Mouse (Mus musculus) small intestine, adult 2 months (tissue): ENCODE data around the gene Heatr5b. TPM values are rescaled to one million over a fixed set of nuclear protein-coding genes. Genes with fewer than 3 reads are reported as not detected.

Experiments
- H3K27ac ChIP-seq: fragments of 200-500 bp; 2 replicates; pipeline ENCODE4 v1.5.1; 2012; ENCODE audit warnings: low read depth, low read length, control low read depth, inconsistent platforms; ENCODE audit not compliant: insufficient read depth
- H3K27me3 ChIP-seq: fragments of 200-500 bp; 2 replicates; pipeline ENCODE4 v1.6.1; 2012; ENCODE audit warnings: mild to moderate bottlenecking, moderate library complexity, low read length, inconsistent platforms; ENCODE audit not compliant: control insufficient read depth, insufficient read depth
- H3K36me3 ChIP-seq: fragments of 200-500 bp; 2 replicates; pipeline ENCODE4 v1.6.1; 2012; ENCODE audit warnings: mild to moderate bottlenecking, low read length, control low read depth, inconsistent platforms; ENCODE audit not compliant: control insufficient read depth, insufficient read depth
- H3K4me1 ChIP-seq: fragments of 200-500 bp; 2 replicates; pipeline ENCODE4 v1.6.1; 2012; ENCODE audit warnings: low read length, inconsistent platforms, mixed read lengths; ENCODE audit not compliant: control insufficient read depth, insufficient read depth, insufficient read length
- H3K4me3 ChIP-seq: fragments of 200-500 bp; 2 replicates; pipeline ENCODE4 v1.5.1; 2012; ENCODE audit warnings: low read depth, mild to moderate bottlenecking, control low read depth, inconsistent platforms, low read length, moderate library complexity
- CTCF ChIP-seq: fragments of 200-500 bp; IDR thresholded peaks from 2 replicates; pipeline ENCODE4 v1.5.1; 2012; ENCODE audit warnings: low read depth, mild to moderate bottlenecking, control low read depth, inconsistent platforms, low read length, moderate library complexity, mixed read lengths; ENCODE audit not compliant: insufficient replicate concordance, insufficient read length; ENCODE audit errors: extremely low read depth
- POLR2A ChIP-seq: fragments of 200-500 bp; IDR thresholded peaks from 2 replicates; pipeline ENCODE4 v1.6.1; 2012; ENCODE audit warnings: low read depth, mild to moderate bottlenecking, control low read depth, inconsistent platforms, low read length, moderate library complexity
- WGBS: fragments of 180-500 bp; shearing (Covaris S2); methylation state at CpG from one replicate; pipeline ENCODE4 v1.1.7; 2018; 5-methylcytosine and 5-hydroxymethylcytosine counted together
- polyA plus RNA-seq: library from polyadenylated mRNA; depleted of rRNA; stranded (reverse); fragments of >200 nt; gene quantifications from 2 replicates; pipeline ENCODE4 v1.2.3, GENCODE M21; 2012

The Heatr5b gene
- polyA plus RNA-seq, 1 experiment = 9.6 TPM

DNA sequence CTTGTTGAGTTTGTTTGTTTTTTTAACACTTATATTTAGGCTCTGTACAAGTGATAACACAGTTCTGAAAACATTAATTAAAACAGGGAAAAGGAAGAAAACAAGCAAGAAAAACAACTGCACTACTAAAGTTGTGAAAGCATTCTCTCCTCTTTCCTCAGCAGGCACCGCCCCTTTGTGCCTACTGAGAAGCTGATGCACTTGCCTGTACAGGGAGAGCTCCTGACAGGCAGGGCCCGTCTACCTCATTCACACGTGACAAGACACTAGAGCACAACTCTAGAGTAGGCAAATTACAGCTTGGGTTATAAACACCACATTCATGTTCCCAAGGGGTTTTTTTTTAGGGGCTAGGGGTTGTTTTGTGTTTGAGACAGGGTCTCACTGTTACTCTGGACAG is 65.8 kb downstream of the Heatr5b start:
- no peak for TF ChIP-seq POLR2A
- TF ChIP-seq CTCF = no peak
- no peaks in the 10 kb centered on the region for H3K4me1 ChIP-seq
- H3K27ac ChIP-seq = no peak overlapping the region
- WGBS = 91% methylated on average over 3 of the region's 3 CpGs
- no peak overlapping the region for H3K4me3 ChIP-seq
- peaks cover 41% of the 10 kb centered on the region for H3K36me3 ChIP-seq
- no peaks in the 10 kb centered on the region for H3K27me3 ChIP-seq

- Histone ChIP-seq H3K4me1 (no peaks in the 10 kb centered on the region), H3K36me3 (peaks cover 44% of the 10 kb centered on the region), H3K27me3 (no peaks in the 10 kb centered on the region), H3K4me3 (no peak overlapping the region), H3K27ac (no peak overlapping the region)
- TF ChIP-seq CTCF (no peak), POLR2A (no peak)
- WGBS = 74% methylated on average over 2 of the region's 2 CpGs
Measured at GRCm38 (mm10) chr17:78768937-78769336, 66.2 kb downstream of the Heatr5b start.

DNA sequence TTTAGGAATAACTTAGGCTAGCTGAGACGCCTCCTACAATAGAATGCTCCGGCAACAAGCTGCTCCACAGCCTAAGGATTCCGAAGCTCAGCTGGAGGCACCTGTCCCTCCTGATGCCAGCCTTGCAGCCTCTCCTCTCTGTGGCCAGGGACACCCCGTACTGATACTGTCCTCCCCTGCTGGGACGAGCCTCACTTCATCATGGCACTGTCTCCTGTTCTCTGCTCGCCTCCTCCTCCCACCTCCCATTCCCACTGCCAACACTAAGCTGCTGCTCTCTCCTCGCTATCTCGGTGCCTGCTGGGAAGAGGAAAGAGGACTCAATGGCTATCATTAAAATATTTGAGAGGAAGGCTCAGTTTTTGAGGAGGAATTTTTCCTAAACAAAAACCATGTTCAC is 67.6 kb downstream of the Heatr5b start:
- no peak for TF ChIP-seq CTCF
- WGBS = 83% methylated on average over 8 of the region's 8 CpGs
- no peaks in the 10 kb centered on the region for H3K27me3 ChIP-seq

DNA sequence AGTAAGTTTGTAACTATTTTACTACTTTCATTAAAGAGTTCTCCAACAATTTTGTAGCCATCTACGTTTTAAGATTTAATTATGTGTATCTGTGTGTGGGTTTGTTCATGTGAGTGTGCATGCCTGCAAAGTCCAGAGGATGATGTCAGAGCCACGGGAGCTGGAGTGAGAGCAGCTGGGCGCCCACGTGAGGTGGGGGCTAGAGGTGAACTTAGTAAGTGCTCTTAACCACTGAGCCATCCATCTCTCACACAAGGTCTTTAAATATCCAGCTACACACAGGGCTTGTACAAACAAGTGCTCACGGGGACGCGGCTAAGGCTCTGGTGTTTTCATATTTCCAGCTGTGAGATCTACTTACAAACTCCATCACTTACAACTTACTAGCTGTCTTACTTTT is 69.1 kb downstream of the Heatr5b start:
- 86% methylated on average over 7 of the region's 7 CpGs for whole genome bisulfite sequencing
- H3K27ac ChIP-seq = no peak overlapping the region
- no peaks in the 10 kb centered on the region for H3K4me1 ChIP-seq
- TF ChIP-seq POLR2A = no peak
- H3K27me3 ChIP-seq = no peaks in the 10 kb centered on the region
- no peak overlapping the region for H3K4me3 ChIP-seq
- H3K36me3 ChIP-seq = peaks cover 39% of the 10 kb centered on the region

More for the DNA sequence above, 67.6 kb downstream of the Heatr5b start:
- H3K27ac ChIP-seq = no peak overlapping the region
- no peaks in the 10 kb centered on the region for H3K4me1 ChIP-seq
- H3K4me3 ChIP-seq = no peak overlapping the region
- peaks cover 44% of the 10 kb centered on the region for H3K36me3 ChIP-seq

GRCm38 (mm10) chr17:78763272-78763671 is 71.9 kb downstream of the Heatr5b start:
- Histone ChIP-seq H3K4me1 (no peaks in the 10 kb centered on the region), H3K27me3 (no peaks in the 10 kb centered on the region), H3K4me3 (no peak overlapping the region), H3K27ac (no peak overlapping the region), H3K36me3 (peaks cover 42% of the 10 kb centered on the region)
- TF ChIP-seq CTCF = no peak
- no peak for TF ChIP-seq POLR2A
- 93% methylated on average over 5 of the region's 5 CpGs for WGBS

DNA sequence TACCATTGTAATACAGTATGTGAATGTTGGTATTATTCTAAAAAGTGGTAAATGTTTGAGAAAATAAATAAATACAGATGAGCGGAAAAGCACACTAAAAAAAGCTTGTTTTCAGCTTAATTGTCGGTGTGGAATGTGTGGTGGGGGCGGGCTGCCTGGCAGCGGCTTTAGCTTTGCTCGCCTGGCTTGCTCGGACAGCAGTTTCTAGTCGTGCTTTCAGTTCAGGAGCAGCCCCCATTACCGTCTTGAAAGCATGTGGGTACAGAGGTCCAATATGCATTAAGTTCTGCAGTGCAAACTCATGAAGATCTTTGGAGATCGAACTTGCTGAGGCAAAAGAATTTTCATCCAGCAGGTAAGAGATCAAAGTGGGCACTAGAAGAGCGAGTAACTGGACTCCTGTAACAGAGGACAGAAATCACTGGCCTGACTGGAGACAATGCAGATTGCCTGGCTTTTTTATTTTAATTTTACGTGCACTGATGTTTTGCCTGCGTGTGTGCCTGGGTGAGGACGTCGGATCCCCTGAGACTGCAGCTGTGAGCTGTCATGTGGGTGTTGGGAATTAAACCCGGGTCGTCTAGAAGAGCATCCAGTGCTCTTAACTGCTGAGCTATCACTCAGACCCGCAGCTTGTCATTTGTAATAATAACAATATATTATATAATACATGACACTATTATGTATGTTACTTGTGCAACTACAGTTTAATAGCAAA is 82.1 kb downstream of the Heatr5b start:
- Histone ChIP-seq H3K27me3 (no peaks in the 10 kb centered on the region), H3K27ac (no peak overlapping the region), H3K36me3 (peaks cover 26% of the 10 kb centered on the region), H3K4me1 (no peaks in the 10 kb centered on the region), H3K4me3 (no peak overlapping the region)
- 84% methylated on average over 17 of the region's 17 CpGs for WGBS
- TF ChIP-seq POLR2A (no peak), CTCF (no peak)

DNA sequence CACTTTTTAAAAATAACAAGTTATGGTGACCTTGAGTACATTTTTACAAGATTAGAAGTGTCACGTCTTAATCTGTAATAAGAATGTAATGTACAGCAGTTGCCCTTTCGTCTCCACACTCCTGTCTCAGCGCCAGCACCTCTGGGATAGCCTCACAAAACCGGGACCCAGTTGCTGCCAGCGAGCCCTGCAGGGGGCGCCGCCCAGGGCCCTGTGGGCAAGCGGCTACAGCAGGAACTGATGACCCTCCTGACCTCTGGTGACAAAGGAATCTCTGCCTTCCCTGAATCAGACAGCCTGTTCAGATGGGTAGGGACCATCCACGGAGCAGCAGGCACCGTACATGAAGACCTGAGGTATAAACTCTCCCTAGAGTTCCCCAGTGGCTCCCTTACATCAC is 83.1 kb downstream of the Heatr5b start:
- no peak overlapping the region for H3K4me3 ChIP-seq
- 88% methylated on average over 10 of the region's 10 CpGs for WGBS
- no peak for TF ChIP-seq CTCF
- TF ChIP-seq POLR2A = no peak
- H3K4me1 ChIP-seq = no peaks in the 10 kb centered on the region
- no peak overlapping the region for H3K27ac ChIP-seq
- H3K36me3 ChIP-seq = peaks cover 24% of the 10 kb centered on the region
- H3K27me3 ChIP-seq = no peaks in the 10 kb centered on the region

- TF ChIP-seq POLR2A = no peak
- no peak for TF ChIP-seq CTCF
- 91% methylated on average over 9 of the region's 9 CpGs for WGBS
- no peaks in the 10 kb centered on the region for H3K4me1 ChIP-seq
- H3K36me3 ChIP-seq = peaks cover 10% of the 10 kb centered on the region
- H3K4me3 ChIP-seq = no peak overlapping the region
- H3K27ac ChIP-seq = no peak overlapping the region
- no peaks in the 10 kb centered on the region for H3K27me3 ChIP-seq
Measured at GRCm38 (mm10) chr17:78748440-78748839, 86.7 kb downstream of the Heatr5b start.
